Mouse (Mus musculus) heart, embryonic 12.5 days (tissue): ENCODE data around the gene Srd5a3. TPM values are rescaled to one million over a fixed set of nuclear protein-coding genes. Genes with fewer than 3 reads are reported as not detected.

ENCODE experiments used
- ATAC-seq: fragments of 200-750 bp; cut with Nextera tagmentation; 2 replicates; pipeline ENCODE4 v1.8.0; 2017; ENCODE audit warnings: moderate TSS enrichment, moderate library complexity; ENCODE audit not compliant: insufficient number of reproducible peaks, low FRiP score
- H3K27ac ChIP-seq: fragments of 300-500 bp; sonication (generic); 2 replicates; pipeline ENCODE4 v1.5.1; 2016; ENCODE audit warnings: mild to moderate bottlenecking, moderate library complexity; ENCODE audit not compliant: poor library complexity, severe bottlenecking
- H3K27me3 ChIP-seq: fragments of 300-500 bp; sonication (generic); replicated peaks from 2 replicates; pipeline ENCODE4 v1.6.1; 2016; ENCODE audit warnings: mild to moderate bottlenecking, moderate library complexity
- H3K36me3 ChIP-seq: fragments of 300-500 bp; sonication (generic); 2 replicates; pipeline ENCODE4 v1.6.1; 2016; ENCODE audit warnings: mild to moderate bottlenecking, moderate library complexity
- H3K4me1 ChIP-seq: fragments of 300-500 bp; sonication (generic); replicated peaks from 2 replicates; pipeline ENCODE4 v1.6.1; 2016; ENCODE audit warnings: mild to moderate bottlenecking
- H3K4me2 ChIP-seq: fragments of 300-500 bp; sonication (generic); 2 replicates; pipeline ENCODE4 v1.6.1; 2016; ENCODE audit warnings: mild to moderate bottlenecking, moderate library complexity
- H3K4me3 ChIP-seq: fragments of 300-500 bp; sonication (generic); 2 replicates; pipeline ENCODE4 v1.5.1; 2016; ENCODE audit warnings: mild to moderate bottlenecking
- H3K9ac ChIP-seq: fragments of 300-500 bp; sonication (generic); 2 replicates; pipeline ENCODE4 v1.6.1; 2016; ENCODE audit warnings: mild to moderate bottlenecking, moderate library complexity
- H3K9me3 ChIP-seq: fragments of 300-500 bp; sonication (generic); replicated peaks from 2 replicates; pipeline ENCODE4 v1.6.1; 2016; ENCODE audit warnings: mild to moderate bottlenecking, moderate library complexity
- WGBS: fragments of 180-500 bp; shearing (Covaris S2); methylation state at CpG from one replicate; pipeline ENCODE4 v1.1.7; 2016; 5-methylcytosine and 5-hydroxymethylcytosine counted together
- polyA plus RNA-seq: library from polyadenylated mRNA; unstranded; fragments of >200 nt; fragmentation: Nextera tagmentation; extraction: Ambion mirVana; gene quantifications from 2 replicates; pipeline ENCODE4 v1.2.1, GENCODE M21; 2016

The Srd5a3 gene
- polyA plus RNA-seq, 1 experiment from 2014 or later = 27.2 TPM

- Histone ChIP-seq H3K27me3 (no peaks in the 10 kb centered on the region), H3K36me3 (no peaks in the 10 kb centered on the region), H3K4me2 (no peak overlapping the region), H3K9me3 (no peaks in the 10 kb centered on the region), H3K27ac (no peak overlapping the region), H3K9ac (no peak overlapping the region), H3K4me3 (no peak overlapping the region), H3K4me1 (no peaks in the 10 kb centered on the region)
- WGBS = 68% methylated on average over 4 of the region's 4 CpGs
- no peak for ATAC-seq
Measured at GRCm38 (mm10) chr5:76131990-76132389, 8.1 kb upstream of the Srd5a3 start.

- 78% methylated on average over 1 of the region's 1 CpGs for WGBS
- peaks cover 17% of the 10 kb centered on the region for H3K4me1 ChIP-seq
Measured at GRCm38 (mm10) chr5:76135644-76136043, 4.4 kb upstream of the Srd5a3 start.

GRCm38 (mm10) chr5:76136271-76136670, 3.8 kb upstream of the Srd5a3 start:
- WGBS = 91% methylated on average over 3 of the region's 3 CpGs
- Histone ChIP-seq H3K36me3 (no peaks in the 10 kb centered on the region), H3K4me2 (no peak overlapping the region), H3K9me3 (no peaks in the 10 kb centered on the region), H3K27ac (no peak overlapping the region), H3K4me3 (no peak overlapping the region), H3K4me1 (peaks cover 20% of the 10 kb centered on the region), H3K27me3 (no peaks in the 10 kb centered on the region), H3K9ac (no peak overlapping the region)
- no peak for ATAC-seq

More at GRCm38 (mm10) chr5:76135644-76136043, 4.4 kb upstream of the Srd5a3 start:
- Histone ChIP-seq H3K9me3 (no peaks in the 10 kb centered on the region), H3K27ac (no peak overlapping the region), H3K4me2 (no peak overlapping the region), H3K9ac (no peak overlapping the region), H3K27me3 (no peaks in the 10 kb centered on the region), H3K36me3 (no peaks in the 10 kb centered on the region), H3K4me3 (no peak overlapping the region)
- no peak for ATAC-seq

- H3K4me3 ChIP-seq = no peak overlapping the region
- no peak overlapping the region for H3K4me2 ChIP-seq
- no peak for ATAC-seq
- 89% methylated on average over 1 of the region's 1 CpGs for WGBS
- no peak overlapping the region for H3K27ac ChIP-seq
- no peak overlapping the region for H3K9ac ChIP-seq
- H3K9me3 ChIP-seq = no peaks in the 10 kb centered on the region
- H3K4me1 ChIP-seq = peaks cover 23% of the 10 kb centered on the region
- no peaks in the 10 kb centered on the region for H3K27me3 ChIP-seq
- H3K36me3 ChIP-seq = no peaks in the 10 kb centered on the region
Measured at GRCm38 (mm10) chr5:76137586-76137985, 2.5 kb upstream of the Srd5a3 start.

GRCm38 (mm10) chr5:76138071-76138470, 2.0 kb upstream of the Srd5a3 start:
- H3K36me3 ChIP-seq = no peaks in the 10 kb centered on the region
- H3K9me3 ChIP-seq = no peaks in the 10 kb centered on the region
- 76% methylated on average over 1 of the region's 1 CpGs for WGBS
- peaks cover 23% of the 10 kb centered on the region for H3K4me1 ChIP-seq
- no peak overlapping the region for H3K4me2 ChIP-seq
- no peak for ATAC-seq
- H3K9ac ChIP-seq = no peak overlapping the region
- H3K4me3 ChIP-seq = no peak overlapping the region
- H3K27me3 ChIP-seq = no peaks in the 10 kb centered on the region
- no peak overlapping the region for H3K27ac ChIP-seq

GRCm38 (mm10) chr5:76138512-76138911, 1.6 kb upstream of the Srd5a3 start:
- Histone ChIP-seq H3K36me3 (no peaks in the 10 kb centered on the region), H3K27me3 (no peaks in the 10 kb centered on the region), H3K4me3 (no peak overlapping the region), H3K9me3 (no peaks in the 10 kb centered on the region), H3K4me2 (no peak overlapping the region), H3K27ac (no peak overlapping the region), H3K9ac (no peak overlapping the region), H3K4me1 (peaks cover 23% of the 10 kb centered on the region)
- 42% methylated on average over 10 of the region's 10 CpGs for WGBS
- ATAC-seq = no peak

GRCm38 (mm10) chr5:76139171-76139671, 850 bp upstream of the Srd5a3 start:
- no peaks in the 10 kb centered on the region for H3K27me3 ChIP-seq
- WGBS = 27% methylated on average over 7 of the region's 7 CpGs
- peak overlapping the region; percentile 90; the same call in 1 of the 2 replicates for H3K9ac ChIP-seq
- H3K4me1 ChIP-seq = peaks cover 23% of the 10 kb centered on the region
- no peaks in the 10 kb centered on the region for H3K36me3 ChIP-seq
- peak overlapping the region; percentile 80 for H3K4me2 ChIP-seq
- peak overlapping the region; percentile 82 for H3K4me3 ChIP-seq
- H3K27ac ChIP-seq = no peak overlapping the region; the same call in 1 of the 2 replicates
- H3K9me3 ChIP-seq = no peaks in the 10 kb centered on the region
- no peak for ATAC-seq

- peak overlapping the region; percentile 82 for H3K4me3 ChIP-seq
- H3K4me2 ChIP-seq = peak overlapping the region; percentile 80
- H3K9ac ChIP-seq = peak overlapping the region; percentile 90
- no peaks in the 10 kb centered on the region for H3K36me3 ChIP-seq
- 8% methylated on average over 9 of the region's 9 CpGs for WGBS
- H3K27me3 ChIP-seq = no peaks in the 10 kb centered on the region
- ATAC-seq = peak; percentile 16
- H3K27ac ChIP-seq = peak overlapping the region; percentile 98
- peaks cover 23% of the 10 kb centered on the region for H3K4me1 ChIP-seq
- H3K9me3 ChIP-seq = no peaks in the 10 kb centered on the region
Measured at GRCm38 (mm10) chr5:76140730-76141066, 627 bp downstream of the Srd5a3 start.

- Histone ChIP-seq H3K36me3 (peaks cover 4% of the 10 kb centered on the region; the same call in 1 of the 2 replicates), H3K4me1 (peaks cover 19% of the 10 kb centered on the region), H3K4me2 (no peak overlapping the region), H3K9me3 (no peaks in the 10 kb centered on the region), H3K4me3 (no peak overlapping the region), H3K27ac (no peak overlapping the region), H3K27me3 (no peaks in the 10 kb centered on the region), H3K9ac (no peak overlapping the region)
- 87% methylated on average over 4 of the region's 4 CpGs for WGBS
- no peak for ATAC-seq
Measured at GRCm38 (mm10) chr5:76143356-76143755, 3.3 kb downstream of the Srd5a3 start.

- 100% methylated on average over 1 of the region's 1 CpGs for WGBS
- no peak overlapping the region for H3K4me2 ChIP-seq
- H3K4me1 ChIP-seq = peaks cover 1% of the 10 kb centered on the region
- no peak overlapping the region for H3K4me3 ChIP-seq
- H3K36me3 ChIP-seq = peaks cover 28% of the 10 kb centered on the region
- ATAC-seq = no peak
- H3K27ac ChIP-seq = no peak overlapping the region
- 0 out of 2 replicates have a peak, but pooled peaks cover 4% of the 10 kb centered on the region for H3K9me3 ChIP-seq
- no peaks in the 10 kb centered on the region for H3K27me3 ChIP-seq
- H3K9ac ChIP-seq = no peak overlapping the region
Measured at GRCm38 (mm10) chr5:76146401-76146800, 6.3 kb downstream of the Srd5a3 start.

- Histone ChIP-seq H3K9ac (no peak overlapping the region), H3K4me2 (no peak overlapping the region), H3K4me3 (no peak overlapping the region), H3K27me3 (no peaks in the 10 kb centered on the region), H3K27ac (no peak overlapping the region), H3K9me3 (0 out of 2 replicates have a peak, but pooled peaks cover 4% of the 10 kb centered on the region), H3K4me1 (peaks cover 6% of the 10 kb centered on the region), H3K36me3 (peaks cover 45% of the 10 kb centered on the region)
- ATAC-seq = no peak
- WGBS = 86% methylated on average over 6 of the region's 6 CpGs
Measured at GRCm38 (mm10) chr5:76149436-76149835, 9.4 kb downstream of the Srd5a3 start.

- no peak for ATAC-seq
- no peaks in the 10 kb centered on the region for H3K27me3 ChIP-seq
- peaks cover 21% of the 10 kb centered on the region for H3K4me1 ChIP-seq
- no peak overlapping the region for H3K4me2 ChIP-seq
- H3K9me3 ChIP-seq = 0 out of 2 replicates have a peak, but pooled peaks cover 4% of the 10 kb centered on the region
- 89% methylated on average over 6 of the region's 6 CpGs for WGBS
- no peak overlapping the region for H3K27ac ChIP-seq
- no peak overlapping the region for H3K9ac ChIP-seq
- no peak overlapping the region for H3K4me3 ChIP-seq
- peaks cover 52% of the 10 kb centered on the region for H3K36me3 ChIP-seq
Measured at GRCm38 (mm10) chr5:76152956-76153355, 12.9 kb downstream of the Srd5a3 start.
